In genomic region chr4:63731299-63731698, GRCm38 (mm10) we compare ENCODE assay signal across 27 mouse cellular contexts. TPM values are rescaled to one million over a fixed set of nuclear protein-coding genes. Genes with fewer than 3 reads are reported as not detected.
"Had no signal": no experiment of that assay in that cellular context is flagged by ENCODE, and none has a peak within 500 bp of the region (broad histone marks: within the 10 kb centered on the region; RNA-seq: fewer than 3 reads in every experiment).

No protein-coding gene starts in this region.

- H3K27ac ChIP-seq: kidney, embryonic 15.5 days; left cerebral cortex, adult 2 months; liver, embryonic 12.5 days; liver, embryonic 15.5 days; lung, embryonic 15.5 days; midbrain, embryonic 12.5 days; neural tube, embryonic 13.5 days; stomach, embryonic 15.5 days had no signal

- ATAC-seq: liver, embryonic 12.5 days; midbrain, embryonic 16.5 days had no signal

- H3K9ac ChIP-seq: kidney, embryonic 15.5 days; liver, embryonic 12.5 days; liver, embryonic 15.5 days; lung, embryonic 15.5 days; midbrain, embryonic 12.5 days; neural tube, embryonic 13.5 days; stomach, embryonic 15.5 days had no signal

- H3K4me1 ChIP-seq: liver, embryonic 12.5 days; liver, embryonic 15.5 days; lung, embryonic 15.5 days; midbrain, embryonic 12.5 days; stomach, embryonic 15.5 days had no signal

- H3K4me2 ChIP-seq: kidney, embryonic 15.5 days; liver, embryonic 12.5 days; liver, embryonic 15.5 days; lung, embryonic 15.5 days; midbrain, embryonic 12.5 days; neural tube, embryonic 13.5 days; stomach, embryonic 15.5 days had no signal

- H3K4me3 ChIP-seq: kidney, embryonic 15.5 days; left cerebral cortex, adult 2 months; liver, embryonic 12.5 days; liver, embryonic 15.5 days; lung, embryonic 15.5 days; midbrain, embryonic 12.5 days; myocyte; neural tube, embryonic 13.5 days; stomach, embryonic 15.5 days had no signal

- H3K36me3 ChIP-seq: kidney, embryonic 15.5 days; liver, embryonic 12.5 days; liver, embryonic 15.5 days; lung, embryonic 15.5 days; midbrain, embryonic 12.5 days; neural tube, embryonic 13.5 days; stomach, embryonic 15.5 days had no signal

- DNase-seq: kidney, adult 8-10 months; kidney, postnatal 10 days; kidney, postnatal 36 days; layer of hippocampus, postnatal 36 days; lung, adult 18-20 months; lung, postnatal 14 days; lung, postnatal 4 days; retina, postnatal 1 day; right cerebral cortex, postnatal 25 days; spleen, adult 18-20 months; thymus, postnatal 25 days had no signal

- H3K27me3 ChIP-seq: kidney, embryonic 15.5 days; liver, embryonic 12.5 days; liver, embryonic 15.5 days; lung, embryonic 15.5 days; midbrain, embryonic 12.5 days; neural tube, embryonic 13.5 days; stomach, embryonic 15.5 days had no signal

- H3K9me3 ChIP-seq: kidney, embryonic 15.5 days; liver, embryonic 12.5 days; liver, embryonic 15.5 days; lung, embryonic 15.5 days; midbrain, embryonic 12.5 days; neural tube, embryonic 13.5 days; stomach, embryonic 15.5 days had no signal

RNA-seq across cellular contexts. Expression of gene Tnfsf15, which starts 13.6 kb away (rescaled TPM):
- total RNA-seq: layer of hippocampus, adult 8-10 months; layer of hippocampus, postnatal 10 days; layer of hippocampus, postnatal 36 days; megakaryocyte-erythroid progenitor cell, adult 5-6 weeks; monocyte, adult 5-6 weeks; neutrophil, adult 5-6 weeks had no signal
- polyA plus RNA-seq: limb, embryonic 11.5 days; liver, embryonic 12.5 days; midbrain, embryonic 16.5 days; neural tube, embryonic 13.5 days had no signal
